Mouse (Mus musculus) forebrain, embryonic 12.5 days (tissue): ENCODE measurements around the gene Jun. TPM values are rescaled to one million over a fixed set of nuclear protein-coding genes. Genes with fewer than 3 reads are reported as not detected.

Experiments used
- ATAC-seq: fragments of 200-750 bp; cut with Nextera tagmentation; 2 replicates; pipeline ENCODE4 v1.8.0; 2017; ENCODE audit warnings: moderate TSS enrichment; ENCODE audit not compliant: low FRiP score
- H3K27ac ChIP-seq: fragments of 300-500 bp; sonication (generic); 2 replicates; pipeline ENCODE4 v1.5.1; 2016; ENCODE audit warnings: mild to moderate bottlenecking
- H3K27me3 ChIP-seq: fragments of 300-500 bp; sonication (generic); 2 replicates; pipeline ENCODE4 v1.6.1; 2016; ENCODE audit warnings: mild to moderate bottlenecking
- H3K36me3 ChIP-seq: fragments of 300-500 bp; sonication (generic); replicated peaks from 2 replicates; pipeline ENCODE4 v1.6.1; 2016; ENCODE audit warnings: mild to moderate bottlenecking
- H3K4me1 ChIP-seq: fragments of 300-500 bp; sonication (generic); 2 replicates; pipeline ENCODE4 v1.6.1; 2016
- H3K4me2 ChIP-seq: fragments of 300-500 bp; sonication (generic); 2 replicates; pipeline ENCODE4 v1.6.1; 2016; ENCODE audit warnings: mild to moderate bottlenecking, moderate library complexity
- H3K4me3 ChIP-seq: fragments of 300-500 bp; sonication (generic); replicated peaks from 2 replicates; pipeline ENCODE4 v1.5.1; 2016; ENCODE audit warnings: mild to moderate bottlenecking
- H3K9ac ChIP-seq: fragments of 300-500 bp; sonication (generic); 2 replicates; pipeline ENCODE4 v1.6.1; 2016; ENCODE audit warnings: mild to moderate bottlenecking
- H3K9me3 ChIP-seq: fragments of 300-500 bp; sonication (generic); 2 replicates; pipeline ENCODE4 v1.6.1; 2016
- WGBS: fragments of 180-500 bp; shearing (Covaris S2); methylation state at CpG from one replicate; pipeline ENCODE4 v1.1.7; 2016; 5-methylcytosine and 5-hydroxymethylcytosine counted together
- polyA plus RNA-seq: library from polyadenylated mRNA; unstranded; fragments of >200 nt; fragmentation: Nextera tagmentation; extraction: Ambion mirVana; gene quantifications from 2 replicates; pipeline ENCODE4 v1.2.1, GENCODE M21; 2016

The Jun gene
- polyA plus RNA-seq, 1 experiment from 2014 or later: 101 TPM

- Histone ChIP-seq H3K4me2 (peak overlapping the region; percentile 90), H3K27me3 (no peaks in the 10 kb centered on the region), H3K9me3 (no peaks in the 10 kb centered on the region), H3K4me3 (peak overlapping the region; percentile 85), H3K4me1 (peaks cover 29% of the 10 kb centered on the region), H3K9ac (peak overlapping the region; percentile 95), H3K27ac (peak overlapping the region; percentile 98), H3K36me3 (no peaks in the 10 kb centered on the region)
- ATAC-seq: no peak
- under 1% methylated on average over 34 of the region's 34 CpGs for WGBS
These were observed 2.0 kb downstream of the Jun start for GRCm38 (mm10) chr4:95049884-95050517.

GRCm38 (mm10) chr4:95049153-95049552 lies 2.9 kb downstream of the Jun start:
- WGBS: 33% methylated on average over 2 of the region's 2 CpGs
- Histone ChIP-seq H3K4me2 (peak overlapping the region; percentile 90), H3K9ac (peak overlapping the region; percentile 95), H3K9me3 (no peaks in the 10 kb centered on the region), H3K4me1 (peaks cover 22% of the 10 kb centered on the region), H3K4me3 (peak overlapping the region; percentile 85), H3K27ac (0 out of 2 replicates have a peak overlapping the region, but pooled peaks have one; percentile 5), H3K27me3 (no peaks in the 10 kb centered on the region), H3K36me3 (no peaks in the 10 kb centered on the region)
- no peak for ATAC-seq

- no peaks in the 10 kb centered on the region for H3K27me3 ChIP-seq
- peak overlapping the region; percentile 95; the same call in 1 of the 2 replicates for H3K9ac ChIP-seq
- WGBS: 62% methylated on average over 4 of the region's 4 CpGs
- no peaks in the 10 kb centered on the region for H3K9me3 ChIP-seq
- H3K4me2 ChIP-seq: peak overlapping the region; percentile 90
- peak overlapping the region; percentile 85 for H3K4me3 ChIP-seq
- no peak overlapping the region for H3K27ac ChIP-seq
- no peak for ATAC-seq
- H3K36me3 ChIP-seq: no peaks in the 10 kb centered on the region
- peaks cover 19% of the 10 kb centered on the region for H3K4me1 ChIP-seq
These were observed 3.3 kb downstream of the Jun start for GRCm38 (mm10) chr4:95048731-95049100.

GRCm38 (mm10) chr4:95048021-95048730 lies 3.8 kb downstream of the Jun start:
- H3K27ac ChIP-seq: 0 out of 2 replicates have a peak overlapping the region, but pooled peaks have one; percentile 5
- peak overlapping the region; percentile 95 for H3K9ac ChIP-seq
- H3K4me2 ChIP-seq: peak overlapping the region; percentile 90
- no peaks in the 10 kb centered on the region for H3K36me3 ChIP-seq
- 26% methylated on average over 5 of the region's 5 CpGs for WGBS
- H3K4me1 ChIP-seq: peaks cover 15% of the 10 kb centered on the region
- H3K9me3 ChIP-seq: no peaks in the 10 kb centered on the region
- H3K27me3 ChIP-seq: no peaks in the 10 kb centered on the region
- peak overlapping the region; percentile 85 for H3K4me3 ChIP-seq
- ATAC-seq: no peak

GRCm38 (mm10) chr4:95045133-95045532 lies 6.9 kb downstream of the Jun start:
- H3K27me3 ChIP-seq: peaks cover 3% of the 10 kb centered on the region; the same call in 1 of the 2 replicates
- H3K9ac ChIP-seq: no peak overlapping the region
- no peak overlapping the region for H3K4me3 ChIP-seq
- WGBS: 97% methylated on average over 1 of the region's 1 CpGs
- no peak for ATAC-seq
- H3K4me1 ChIP-seq: peaks cover 15% of the 10 kb centered on the region
- no peak overlapping the region for H3K4me2 ChIP-seq
- no peaks in the 10 kb centered on the region for H3K9me3 ChIP-seq
- H3K36me3 ChIP-seq: no peaks in the 10 kb centered on the region
- no peak overlapping the region for H3K27ac ChIP-seq

- H3K27ac ChIP-seq: no peak overlapping the region
- no peaks in the 10 kb centered on the region for H3K9me3 ChIP-seq
- H3K27me3 ChIP-seq: peaks cover 3% of the 10 kb centered on the region; the same call in 1 of the 2 replicates
- ATAC-seq: no peak
- H3K4me2 ChIP-seq: no peak overlapping the region
- H3K4me3 ChIP-seq: no peak overlapping the region
- 87% methylated on average over 6 of the region's 6 CpGs for WGBS
- H3K36me3 ChIP-seq: no peaks in the 10 kb centered on the region
- H3K4me1 ChIP-seq: peaks cover 15% of the 10 kb centered on the region
- H3K9ac ChIP-seq: no peak overlapping the region
These were observed 7.3 kb downstream of the Jun start for GRCm38 (mm10) chr4:95044721-95045120.

- ATAC-seq: no peak
- no peak overlapping the region for H3K27ac ChIP-seq
- no peaks in the 10 kb centered on the region for H3K36me3 ChIP-seq
- H3K9me3 ChIP-seq: no peaks in the 10 kb centered on the region
- H3K4me3 ChIP-seq: no peak overlapping the region
- H3K27me3 ChIP-seq: peaks cover 8% of the 10 kb centered on the region; the same call in 1 of the 2 replicates
- H3K4me2 ChIP-seq: no peak overlapping the region
- 11% methylated on average over 5 of the region's 5 CpGs for WGBS
- H3K9ac ChIP-seq: no peak overlapping the region
- H3K4me1 ChIP-seq: peaks cover 11% of the 10 kb centered on the region; the same call in 1 of the 2 replicates
These were observed 14.0 kb downstream of the Jun start for GRCm38 (mm10) chr4:95038024-95038423.

- WGBS: 78% methylated on average over 4 of the region's 4 CpGs
- Histone ChIP-seq H3K9ac (no peak overlapping the region), H3K4me3 (no peak overlapping the region), H3K4me1 (no peaks in the 10 kb centered on the region), H3K27me3 (no peaks in the 10 kb centered on the region), H3K9me3 (no peaks in the 10 kb centered on the region), H3K27ac (no peak overlapping the region), H3K4me2 (no peak overlapping the region), H3K36me3 (no peaks in the 10 kb centered on the region)
- ATAC-seq: no peak
These were observed 20.9 kb downstream of the Jun start for GRCm38 (mm10) chr4:95031158-95031557.

GRCm38 (mm10) chr4:95025847-95026600 lies 26.0 kb downstream of the Jun start:
- ATAC-seq: peak; percentile 58; the same call in 1 of the 2 replicates
- no peaks in the 10 kb centered on the region; the same call in 1 of the 2 replicates for H3K4me1 ChIP-seq
- no peak overlapping the region for H3K27ac ChIP-seq
- no peak overlapping the region for H3K4me3 ChIP-seq
- no peak overlapping the region for H3K9ac ChIP-seq
- 63% methylated on average over 16 of the region's 16 CpGs for WGBS
- no peaks in the 10 kb centered on the region for H3K36me3 ChIP-seq
- H3K9me3 ChIP-seq: no peaks in the 10 kb centered on the region
- H3K27me3 ChIP-seq: 0 out of 2 replicates have a peak, but pooled peaks cover 4% of the 10 kb centered on the region
- no peak overlapping the region for H3K4me2 ChIP-seq

- H3K27ac ChIP-seq: no peak overlapping the region
- WGBS: 85% methylated on average over 12 of the region's 12 CpGs
- H3K4me3 ChIP-seq: no peak overlapping the region
These were observed 28.6 kb downstream of the Jun start for GRCm38 (mm10) chr4:95023350-95023953.

GRCm38 (mm10) chr4:95021649-95022637 lies 30.1 kb downstream of the Jun start:
- Histone ChIP-seq H3K27ac (no peak overlapping the region), H3K4me1 (peaks cover 5% of the 10 kb centered on the region), H3K9ac (no peak overlapping the region), H3K36me3 (no peaks in the 10 kb centered on the region), H3K4me2 (no peak overlapping the region), H3K4me3 (no peak overlapping the region), H3K9me3 (no peaks in the 10 kb centered on the region), H3K27me3 (0 out of 2 replicates have a peak, but pooled peaks cover 4% of the 10 kb centered on the region)
- WGBS: 84% methylated on average over 12 of the region's 12 CpGs
- ATAC-seq: no peak

More at GRCm38 (mm10) chr4:95023350-95023953, 28.6 kb downstream of the Jun start:
- no peak overlapping the region for H3K9ac ChIP-seq
- H3K9me3 ChIP-seq: no peaks in the 10 kb centered on the region
- no peak for ATAC-seq
- 0 out of 2 replicates have a peak, but pooled peaks cover 4% of the 10 kb centered on the region for H3K27me3 ChIP-seq
- peaks cover 1% of the 10 kb centered on the region for H3K4me1 ChIP-seq
- no peaks in the 10 kb centered on the region for H3K36me3 ChIP-seq
- H3K4me2 ChIP-seq: no peak overlapping the region
